Mouse (Mus musculus) liver, embryonic 14.5 days (tissue): Measurements from ENCODE around the gene Sdc4. TPM values are rescaled to one million over a fixed set of nuclear protein-coding genes. Genes with fewer than 3 reads are reported as not detected.

ENCODE experiments used
- ATAC-seq: fragments of 200-750 bp; cut with Nextera tagmentation; 2 replicates; pipeline ENCODE4 v1.8.0; 2017; ENCODE audit warnings: moderate number of reproducible peaks, mild to moderate bottlenecking, moderate library complexity; ENCODE audit not compliant: insufficient read depth
- DNase-seq, 3 experiments: peaks; one replicate each; pipeline ENCODE4 v3.0.0-alpha.2; 2012 to 2013; ENCODE audit warnings: low read depth in 3 of 3, low spot score in 3 of 3
- H3K27ac ChIP-seq: fragments of 300-500 bp; sonication (generic); 2 replicates; pipeline ENCODE4 v1.5.1; 2014; ENCODE audit warnings: moderate library complexity, mild to moderate bottlenecking, control low read depth, inconsistent platforms
- H3K27me3 ChIP-seq: fragments of 300-500 bp; sonication (generic); 2 replicates; pipeline ENCODE4 v1.6.1; 2014; ENCODE audit warnings: mild to moderate bottlenecking, low read length, moderate library complexity; ENCODE audit not compliant: control insufficient read depth, insufficient read depth
- H3K36me3 ChIP-seq: fragments of 300-500 bp; sonication (generic); replicated peaks from 2 replicates; pipeline ENCODE4 v1.6.1; 2014; ENCODE audit warnings: low read depth; ENCODE audit not compliant: control insufficient read depth, insufficient read depth
- H3K4me1 ChIP-seq, 2 experiments: fragments of 200-500 bp in 1 of 2; fragments of 300-500 bp in 1 of 2; sonication (generic) in 1 of 2; replicated peaks; 2 replicates each; pipeline ENCODE4 v1.6.1; 2012 to 2014; ENCODE audit warnings: antibody characterized with exemption in 1 of 2, inconsistent platforms in 1 of 2, low read length in 1 of 2; ENCODE audit not compliant: control insufficient read depth in 2 of 2, insufficient read depth in 2 of 2
- H3K4me2 ChIP-seq: fragments of 300-500 bp; sonication (generic); 2 replicates; pipeline ENCODE4 v1.6.1; 2014; ENCODE audit warnings: low read depth, mild to moderate bottlenecking, control low read depth, moderate library complexity
- H3K4me3 ChIP-seq, 2 experiments: fragments of 200-500 bp in 1 of 2; fragments of 300-500 bp in 1 of 2; sonication (generic) in 1 of 2; 2 replicates each; pipeline ENCODE4 v1.5.1; 2012 to 2014; ENCODE audit warnings: low read depth in 2 of 2, low read length in 2 of 2, mild to moderate bottlenecking in 2 of 2, control low read depth in 1 of 2, inconsistent platforms in 1 of 2, moderate library complexity in 1 of 2; ENCODE audit not compliant: insufficient read depth in 1 of 2
- H3K9ac ChIP-seq: fragments of 300-500 bp; sonication (generic); replicated peaks from 2 replicates; pipeline ENCODE4 v1.6.1; 2014; ENCODE audit warnings: mild to moderate bottlenecking, control low read depth, moderate library complexity
- H3K9me3 ChIP-seq: fragments of 300-500 bp; sonication (generic); 2 replicates; pipeline ENCODE4 v1.6.1; 2016; ENCODE audit warnings: low read length, mixed read lengths; ENCODE audit not compliant: control insufficient read depth
- CTCF ChIP-seq: IDR thresholded peaks from 2 replicates; pipeline ENCODE4 v1.5.1; 2016; ENCODE audit warnings: antibody characterized with exemption, low read depth, control low read depth
- EP300 ChIP-seq: IDR thresholded peaks from 2 replicates; pipeline ENCODE4 v1.6.1; 2016; ENCODE audit warnings: antibody characterized with exemption, low read depth
- WGBS: fragments of 180-500 bp; shearing (Covaris S2); extraction: QIAGEN DNeasy Blood & Tissue Kit; methylation state at CpG from one replicate; pipeline ENCODE4 v1.1.7; 2014; ENCODE audit not compliant: insufficient replicate concordance; 5-methylcytosine and 5-hydroxymethylcytosine counted together
- polyA plus RNA-seq, 2 experiments: library from polyadenylated mRNA; depleted of rRNA in 1 of 2; stranded (reverse) in 1 of 2; unstranded in 1 of 2; fragments of >200 nt; fragmentation: Nextera tagmentation in 1 of 2; extraction: Ambion mirVana in 1 of 2; gene quantifications; 2 replicates each; pipeline versions ENCODE4 v1.2.1 to v1.2.3; 2012 to 2014

Gene Sdc4
- 9.7 and 10.8 TPM in 2 replicates for polyA plus RNA-seq (2012; rRNA removed)
- 23.8 and 25.4 TPM in 2 replicates for polyA plus RNA-seq (2014; fragmentation: Nextera tagmentation; extraction: Ambion mirVana)

GRCm38 (mm10) chr2:164443460-164444000, at the start of gene Sdc4:
Sdc4 (minus strand) TSS chr2:164443887.
- no peak for TF ChIP-seq CTCF
- TF ChIP-seq EP300: no peak
- Histone ChIP-seq H3K4me2 (peak within 1 kb of the TSS; percentile 47), H3K9me3 (no peaks in the 10 kb centered on the region), H3K4me3 (peak within 1 kb of the TSS; percentile 53 to 56), H3K4me1 (peaks cover 0 to 4% of the 10 kb centered on the region in 2 experiments; a peak in 1 of 4 replicates), H3K36me3 (no peaks in the 10 kb centered on the region), H3K9ac (peak within 1 kb of the TSS; percentile 36), H3K27me3 (peaks cover 31% of the 10 kb centered on the region), H3K27ac (no peak within 1 kb of the TSS)
- ATAC-seq: no peak
- DNase-seq: no peak
- WGBS: 9% methylated on average over 18 of the region's 18 CpGs

DNA sequence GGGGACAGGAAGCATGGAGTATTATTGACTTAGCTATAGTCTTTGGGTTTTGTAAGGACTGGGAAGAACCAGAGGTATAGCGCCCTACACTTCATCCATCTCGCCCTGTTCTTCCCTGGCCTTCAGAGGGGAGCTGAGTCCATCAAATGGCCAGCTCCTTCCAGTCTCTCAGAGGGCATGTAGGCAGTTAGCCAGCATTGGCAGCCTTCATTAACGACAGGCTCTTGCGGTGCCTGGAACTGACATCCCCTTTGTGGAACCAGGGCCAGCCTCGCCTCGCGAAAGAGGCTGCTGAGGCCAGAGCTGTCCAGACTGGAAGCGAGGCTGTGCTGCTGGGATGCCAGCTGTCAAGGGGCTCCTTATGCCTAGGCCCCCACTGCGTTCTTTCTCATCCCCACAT, 44.1 kb upstream of the Sdc4 start:
- WGBS: 60% methylated on average over 9 of the region's 9 CpGs
- H3K4me3 ChIP-seq: no peak overlapping the region
- no peaks in the 10 kb centered on the region for H3K4me1 ChIP-seq
- TF ChIP-seq CTCF: no peak
- TF ChIP-seq EP300: no peak
- no peak overlapping the region for H3K27ac ChIP-seq
- no peak overlapping the region for H3K4me2 ChIP-seq
- no peak for ATAC-seq
- H3K9me3 ChIP-seq: no peaks in the 10 kb centered on the region
- no peak for DNase-seq
- peaks cover 28% of the 10 kb centered on the region for H3K27me3 ChIP-seq
- H3K36me3 ChIP-seq: no peaks in the 10 kb centered on the region
- H3K9ac ChIP-seq: no peak overlapping the region

GRCm38 (mm10) chr2:164487115-164487527, 43.4 kb upstream of the Sdc4 start:
- H3K27me3 ChIP-seq: peaks cover 28% of the 10 kb centered on the region
- ATAC-seq (no peak), DNase-seq (no peak)
- 10% methylated on average over 11 of the region's 11 CpGs for WGBS
- no peaks in the 10 kb centered on the region for H3K9me3 ChIP-seq
- peak overlapping the region; percentile 36 to 59; a peak in 3 of 4 replicates for H3K4me3 ChIP-seq
- H3K4me1 ChIP-seq: no peaks in the 10 kb centered on the region
- TF ChIP-seq CTCF (no peak), EP300 (no peak)
- no peaks in the 10 kb centered on the region for H3K36me3 ChIP-seq
- H3K27ac ChIP-seq: no peak overlapping the region
- H3K4me2 ChIP-seq: peak overlapping the region; percentile 66
- no peak overlapping the region for H3K9ac ChIP-seq

- DNase-seq (no peak), ATAC-seq (0 out of 2 replicates have a peak, but pooled peaks have one; percentile 26)
- no peaks in the 10 kb centered on the region for H3K36me3 ChIP-seq
- H3K4me2 ChIP-seq: peak overlapping the region; percentile 66
- H3K9ac ChIP-seq: no peak overlapping the region
- H3K27ac ChIP-seq: no peak overlapping the region
- 1% methylated on average over 79 of the region's 90 CpGs for WGBS
- no peak for TF ChIP-seq CTCF
- TF ChIP-seq EP300: no peak
- H3K4me3 ChIP-seq: peak overlapping the region; percentile 36 to 59
- peaks cover 28% of the 10 kb centered on the region for H3K27me3 ChIP-seq
- H3K4me1 ChIP-seq: no peaks in the 10 kb centered on the region
- no peaks in the 10 kb centered on the region for H3K9me3 ChIP-seq
Observed at GRCm38 (mm10) chr2:164486258-164487114, 42.8 kb upstream of the Sdc4 start.

DNA sequence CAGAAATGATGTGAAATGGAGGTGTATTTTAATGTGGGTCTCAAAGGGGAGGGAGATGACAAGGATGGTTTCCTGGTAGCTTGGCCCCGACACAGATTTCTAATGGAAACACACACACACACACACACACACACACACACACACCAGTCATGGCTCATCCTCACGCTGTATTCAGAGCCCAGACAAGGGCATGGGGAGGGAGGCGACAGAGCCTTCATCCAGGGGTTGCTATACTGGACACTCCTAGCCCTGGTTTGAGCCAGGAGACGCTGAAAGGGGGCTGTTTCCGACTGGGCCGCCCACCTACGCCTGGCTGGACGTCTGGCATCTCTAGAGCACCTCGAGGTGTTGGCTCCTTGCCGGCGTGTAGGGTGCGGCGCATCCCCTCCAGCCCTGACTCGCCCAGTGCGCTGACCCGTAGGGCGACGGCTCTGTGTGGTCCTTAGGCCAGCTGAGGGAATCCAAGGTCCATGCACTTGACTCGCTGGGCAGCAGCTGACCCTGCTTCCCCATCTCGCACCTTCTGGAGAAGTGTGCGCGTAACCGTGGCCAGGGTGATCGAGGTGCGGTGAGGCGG, 42.1 kb upstream of the Sdc4 start, which contains the start of gene Dbndd2:
Gene Dbndd2, plus strand, starts transcription at position 426 of the 577 bp plus-strand sequence.
- Histone ChIP-seq H3K4me1 (no peaks in the 10 kb centered on the region), H3K36me3 (no peaks in the 10 kb centered on the region), H3K27me3 (peaks cover 28% of the 10 kb centered on the region), H3K4me2 (peak within 1 kb of the TSS; percentile 66), H3K9me3 (no peaks in the 10 kb centered on the region), H3K9ac (no peak within 1 kb of the TSS), H3K27ac (no peak within 1 kb of the TSS), H3K4me3 (peak within 1 kb of the TSS; percentile 36 to 59)
- 4% methylated on average over 26 of the region's 26 CpGs for WGBS
- TF ChIP-seq EP300 (no peak), CTCF (no peak)
- no peak for DNase-seq
- ATAC-seq: peak; percentile 31; the same call in 1 of the 2 replicates
